Mouse (Mus musculus) myocyte (in vitro differentiated cells): ENCODE data around the gene Ttc30a1.
"Not testable (repeated sequence)": the region's sequence is repeated elsewhere in the genome, so short reads cannot be mapped to it uniquely, and the experiment has no call there.

Experiments
- POLR2AphosphoS2 ChIP-seq: IDR thresholded peaks from one replicate; pipeline ENCODE4 v1.6.1; 2011; ENCODE audit warnings: low read depth, control low read depth; ENCODE audit not compliant: insufficient read length
- USF1 ChIP-seq: IDR thresholded peaks from one replicate; pipeline ENCODE4 v1.6.1; 2011; ENCODE audit warnings: low read depth, mild to moderate bottlenecking, control low read depth, moderate library complexity

- TF ChIP-seq USF1, POLR2AphosphoS2: not testable (repeated sequence)
Observed at GRCm38 (mm10) chr2:75977752-75978368, 3.9 kb downstream of the Ttc30a1 start, which contains the start of gene Ttc30a2.
